Mouse (Mus musculus) duodenum, adult 2 months (tissue): ENCODE data around the gene Wfdc9. TPM values are rescaled to one million over a fixed set of nuclear protein-coding genes. Genes with fewer than 3 reads are reported as not detected.

Experiments
- polyA plus RNA-seq: library from polyadenylated mRNA; depleted of rRNA; stranded (reverse); fragments of >200 nt; gene quantifications from 2 replicates; pipeline ENCODE4 v1.2.3, GENCODE M21; 2012; ENCODE audit warnings: low replicate concordance; rRNA removed

The Wfdc9 gene
- polyA plus RNA-seq = not detected in 2 replicates

DNA sequence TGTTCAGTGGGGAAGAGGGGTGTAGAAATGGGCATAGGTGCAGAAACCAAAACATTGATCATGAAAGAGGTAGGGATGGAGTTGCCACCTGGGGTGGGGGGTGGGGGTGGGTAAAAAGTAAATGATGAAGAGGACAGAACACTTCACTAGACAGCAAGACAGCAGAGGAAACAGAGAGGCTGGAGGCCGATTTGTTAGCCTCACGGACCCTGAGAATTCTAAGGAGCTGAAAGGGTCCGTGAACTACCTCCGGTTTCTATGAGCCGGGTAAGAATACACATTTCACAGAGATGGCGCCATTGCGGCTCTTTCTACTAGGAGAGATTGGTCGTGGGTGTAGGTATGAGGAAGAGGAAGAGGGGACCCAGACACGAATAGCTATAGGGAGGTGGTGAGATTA lies at the start of gene Wfdc9:
TSS of gene Wfdc9 (minus strand) at position 101 of the 400 bp plus-strand sequence.

DNA sequence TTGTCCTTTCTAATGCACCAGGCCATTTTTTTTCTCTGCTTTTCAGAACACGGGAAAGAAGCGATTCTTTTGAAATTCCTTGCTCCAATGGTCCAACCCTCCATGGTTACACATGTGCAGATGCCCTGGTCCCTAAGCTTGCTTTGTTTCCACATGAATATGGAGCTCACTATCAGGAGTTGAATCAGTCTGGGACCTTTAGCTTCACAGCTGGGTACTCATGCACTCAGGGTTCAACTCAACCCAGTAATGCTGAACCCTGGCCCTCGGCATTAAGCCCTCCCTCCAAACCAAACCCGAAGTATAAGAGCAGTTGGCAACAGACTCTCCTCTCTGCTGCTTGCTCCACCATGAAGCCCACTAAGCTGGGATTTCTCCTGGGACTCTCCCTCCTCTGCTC lies 41.8 kb upstream of the Wfdc9 start, which contains the start of gene Spint4:
TSS of gene Spint4 (plus strand) at position 301 of the 400 bp plus-strand sequence.

DNA sequence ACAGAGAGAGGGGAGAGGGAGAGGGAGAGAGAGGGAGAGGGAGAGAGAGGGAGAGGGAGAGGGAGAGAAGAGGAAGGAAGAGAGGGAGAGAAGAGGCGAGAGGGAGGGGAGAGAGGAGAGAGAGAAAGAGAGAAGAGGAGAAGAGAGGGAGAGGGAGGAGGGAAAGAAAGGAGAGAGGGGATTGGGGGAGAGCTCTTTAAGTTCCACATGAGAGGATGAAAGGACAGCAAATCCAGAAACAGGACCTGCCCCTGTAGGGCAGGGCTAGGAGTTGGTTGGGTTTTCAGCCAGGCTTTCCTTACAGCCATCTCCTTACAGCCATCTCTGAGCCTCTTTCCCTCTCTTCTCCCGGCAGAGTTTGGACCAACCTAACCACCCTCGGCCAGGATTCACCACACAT lies 28.4 kb upstream of the Wfdc9 start, which contains the start of gene Wfdc13:
TSS of gene Wfdc13 (plus strand) at position 301 of the 400 bp plus-strand sequence.

DNA sequence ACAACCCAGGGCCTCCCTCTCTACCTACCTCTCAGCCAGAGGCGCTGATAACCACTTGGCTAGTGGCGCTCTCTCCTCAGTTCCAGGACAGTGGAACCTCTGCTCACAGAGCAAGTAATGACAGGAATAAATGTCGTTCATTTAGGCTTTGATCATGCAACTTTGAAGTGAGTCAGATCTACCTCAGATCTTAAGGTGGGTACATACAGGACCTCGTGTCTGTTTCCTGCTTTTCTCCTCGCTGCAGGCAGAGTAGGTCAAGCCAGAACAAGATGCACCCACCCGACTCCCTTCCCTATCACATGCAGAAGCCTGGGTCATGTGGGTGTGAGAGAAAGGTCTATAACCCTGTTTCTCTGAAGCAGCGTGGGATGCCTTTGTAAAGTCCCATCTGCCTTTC lies 17.6 kb upstream of the Wfdc9 start, which contains the start of gene Wfdc11:
TSS of gene Wfdc11 (minus strand) at position 101 of the 400 bp plus-strand sequence.

DNA sequence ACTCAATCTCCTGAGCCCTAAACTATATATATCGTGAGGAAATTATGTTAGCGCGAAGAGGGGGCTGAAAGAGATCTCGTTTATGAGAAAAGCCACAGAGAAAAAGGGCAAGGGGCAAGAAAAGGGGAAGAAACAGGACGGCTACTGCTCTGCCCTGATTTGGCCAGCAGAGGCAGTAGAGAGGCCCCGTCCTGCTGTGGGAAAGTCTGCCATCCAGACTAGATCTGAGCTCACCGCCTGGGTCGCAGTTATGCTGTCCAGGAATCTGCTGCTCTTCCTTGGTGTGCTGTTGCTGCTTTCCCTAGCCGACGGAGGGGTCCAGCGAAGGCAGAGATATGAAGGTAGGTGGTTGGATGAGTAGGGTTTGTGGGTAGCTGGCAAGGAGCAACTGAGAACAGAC lies 525 bp downstream of the Wfdc9 start, which contains the start of gene Wfdc10:
TSS of gene Wfdc10 (plus strand) at position 189 of the 400 bp plus-strand sequence.

DNA sequence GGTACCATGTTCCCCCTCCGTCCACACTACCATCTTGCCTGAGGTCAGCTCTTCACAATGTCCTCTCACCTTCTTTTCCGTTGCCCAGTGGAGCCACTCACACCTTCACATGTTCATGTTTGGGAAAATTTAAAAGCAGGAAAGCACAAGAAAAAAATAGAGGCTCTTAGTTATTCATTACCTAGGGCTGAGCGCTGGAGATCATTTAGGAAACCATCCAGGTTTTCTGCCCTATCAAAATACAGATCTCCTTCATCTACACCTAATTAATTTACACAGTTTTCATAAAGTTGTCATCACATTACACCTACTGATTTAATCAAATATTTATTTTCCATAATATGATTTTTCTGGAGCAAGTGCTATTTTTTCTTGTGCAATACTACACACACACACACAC lies 17.7 kb downstream of the Wfdc9 start, which contains the start of gene Wfdc16:
TSS of gene Wfdc16 (minus strand) at position 101 of the 400 bp plus-strand sequence.

DNA sequence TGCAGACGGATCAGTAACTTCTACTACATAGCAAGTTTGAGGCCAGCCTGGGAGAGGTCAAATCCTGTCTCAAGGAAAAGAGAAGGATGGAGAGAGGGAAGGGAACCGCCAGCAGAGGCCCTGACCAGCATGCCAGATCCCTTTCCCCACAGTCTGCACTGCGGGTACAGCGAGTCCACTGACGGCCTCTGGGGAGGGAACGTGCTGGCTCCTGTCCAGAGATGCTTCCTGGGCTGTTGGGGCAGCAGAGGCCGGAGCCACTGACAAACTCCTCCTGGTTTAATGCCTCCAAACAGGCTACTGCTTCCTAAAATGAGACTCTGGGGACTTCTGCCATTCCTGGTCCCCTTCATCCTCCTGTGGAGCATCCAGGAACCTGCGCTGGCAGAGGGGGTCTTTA lies 42.9 kb downstream of the Wfdc9 start, which contains the start of the genes Wfdc6b and Wfdc8:
TSS of gene Wfdc6b (plus strand) at position 52 of the 400 bp plus-strand sequence.
TSS of gene Wfdc8 (minus strand) at position 156 of the 400 bp plus-strand sequence.

Other genes starting within 250 kb of the Wfdc9 start
- 26.7 and 44.6 TPM in 2 replicates for gene Sdc4, start 212.7 kb downstream of the Wfdc9 start, polyA plus RNA-seq
- gene Sys1, start 199.6 kb downstream of the Wfdc9 start, polyA plus RNA-seq = 289 and 485 TPM in 2 replicates
- gene Gm20458, start 195.6 kb downstream of the Wfdc9 start, polyA plus RNA-seq = 34.5 and 97.9 TPM in 2 replicates
- not detected in 2 replicates for gene Trp53tg5, start 182.9 kb downstream of the Wfdc9 start, polyA plus RNA-seq
- 59.4 and 113 TPM in 2 replicates for gene Dbndd2, start 170.5 kb downstream of the Wfdc9 start, polyA plus RNA-seq
- 196 and 283 TPM in 2 replicates for gene Pigt, start 159.1 kb downstream of the Wfdc9 start, polyA plus RNA-seq
- gene Wfdc2, start 94.2 kb downstream of the Wfdc9 start, polyA plus RNA-seq = 2.4 and 68.3 TPM in 2 replicates
- not detected in 2 replicates for gene Spint3, start 83.1 kb downstream of the Wfdc9 start, polyA plus RNA-seq
- not detected in 2 replicates for gene Wfdc6a, start 71.1 kb downstream of the Wfdc9 start, polyA plus RNA-seq
- gene Eppin, start 63.0 kb downstream of the Wfdc9 start, polyA plus RNA-seq = not detected in 2 replicates
- not detected in 2 replicates for gene Wfdc6b, start 43.1 kb downstream of the Wfdc9 start, polyA plus RNA-seq
- not detected in 2 replicates for gene Wfdc8, start 43.0 kb downstream of the Wfdc9 start, polyA plus RNA-seq
- gene Wfdc16, start 17.8 kb downstream of the Wfdc9 start, polyA plus RNA-seq = 0.16 TPM in 1 of 2 replicates, not detected in the other
- gene Wfdc10, start 537 bp downstream of the Wfdc9 start, polyA plus RNA-seq = 1.1 and 3.7 TPM in 2 replicates
- not detected in 2 replicates for gene Wfdc11, start 17.5 kb upstream of the Wfdc9 start, polyA plus RNA-seq
- gene Wfdc13, start 28.5 kb upstream of the Wfdc9 start, polyA plus RNA-seq = 0.08 TPM in 1 of 2 replicates, not detected in the other
- gene Spint4, start 41.9 kb upstream of the Wfdc9 start, polyA plus RNA-seq = not detected in 2 replicates
- not detected in 2 replicates for gene Spint5, start 58.7 kb upstream of the Wfdc9 start, polyA plus RNA-seq
- 1.2 TPM in 1 of 2 replicates, not detected in the other for gene Wfdc3, start 89.3 kb upstream of the Wfdc9 start, polyA plus RNA-seq
- gene Dnttip1, start 89.4 kb upstream of the Wfdc9 start, polyA plus RNA-seq = 23.0 and 61.4 TPM in 2 replicates
- gene Ube2c, start 113.3 kb upstream of the Wfdc9 start, polyA plus RNA-seq = 68.5 and 95.4 TPM in 2 replicates
- gene Tnnc2, start 123.4 kb upstream of the Wfdc9 start, polyA plus RNA-seq = not detected in 2 replicates
- 16.0 and 24.1 TPM in 2 replicates for gene Snx21, start 129.2 kb upstream of the Wfdc9 start, polyA plus RNA-seq
- 157 and 164 TPM in 2 replicates for gene Acot8, start 148.3 kb upstream of the Wfdc9 start, polyA plus RNA-seq
- 1.9 and 2.1 TPM in 2 replicates for gene Zswim3, start 148.5 kb upstream of the Wfdc9 start, polyA plus RNA-seq
- gene Zswim1, start 166.1 kb upstream of the Wfdc9 start, polyA plus RNA-seq = 7.2 and 8.6 TPM in 2 replicates
- gene Spata25, start 172.0 kb upstream of the Wfdc9 start, polyA plus RNA-seq = not detected in 2 replicates
- 283 and 318 TPM in 2 replicates for gene Ctsa, start 176.3 kb upstream of the Wfdc9 start, polyA plus RNA-seq
- gene Neurl2, start 176.9 kb upstream of the Wfdc9 start, polyA plus RNA-seq = 2.7 and 3.2 TPM in 2 replicates
- gene Pltp, start 201.1 kb upstream of the Wfdc9 start, polyA plus RNA-seq = 28.5 and 38.0 TPM in 2 replicates
- gene Pcif1, start 222.7 kb upstream of the Wfdc9 start, polyA plus RNA-seq = 29.6 and 30.0 TPM in 2 replicates